Mouse (Mus musculus) heart, adult 2 months (tissue): ENCODE data around the gene Btg3.

Source experiments
- CTCF ChIP-seq: fragments of 200-600 bp; IDR thresholded peaks from 2 replicates; pipeline ENCODE4 v1.8.1; 2022; ENCODE audit warnings: antibody characterized with exemption, mild to moderate bottlenecking, moderate library complexity
- EP300 ChIP-seq: fragments of 200-500 bp; IDR thresholded peaks from 2 replicates; pipeline ENCODE4 v1.6.1; 2011; ENCODE audit warnings: low read depth, low read length, control low read depth; ENCODE audit not compliant: insufficient read depth
- POLR2A ChIP-seq: fragments of 200-500 bp; IDR thresholded peaks from 2 replicates; pipeline ENCODE4 v1.6.1; 2011; ENCODE audit warnings: mild to moderate bottlenecking, low read depth, low read length, control low read depth; ENCODE audit not compliant: insufficient read depth

DNA sequence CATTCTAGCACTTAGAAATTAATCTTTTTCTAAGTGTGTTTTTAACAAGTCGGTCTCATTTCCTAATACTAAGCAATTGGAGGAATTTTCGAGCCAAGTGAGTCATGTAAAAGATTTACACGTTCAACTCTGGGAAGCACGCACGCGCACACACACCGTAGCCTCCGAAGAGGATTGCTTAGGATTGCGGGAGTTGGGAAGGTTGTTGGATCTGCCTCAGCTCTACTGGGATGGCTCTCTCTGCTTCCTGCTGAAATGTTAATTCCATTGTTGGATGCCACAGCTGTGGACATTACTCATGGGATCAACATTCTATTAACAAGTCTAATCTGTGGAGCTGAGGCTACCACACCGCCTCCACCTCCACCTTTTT is 74.3 kb downstream of the Btg3 start:
- TF ChIP-seq POLR2A (no peak), EP300 (no peak), CTCF (no peak)
